ENCODE assay signal across 8 mouse cellular contexts in the genomic region with DNA sequence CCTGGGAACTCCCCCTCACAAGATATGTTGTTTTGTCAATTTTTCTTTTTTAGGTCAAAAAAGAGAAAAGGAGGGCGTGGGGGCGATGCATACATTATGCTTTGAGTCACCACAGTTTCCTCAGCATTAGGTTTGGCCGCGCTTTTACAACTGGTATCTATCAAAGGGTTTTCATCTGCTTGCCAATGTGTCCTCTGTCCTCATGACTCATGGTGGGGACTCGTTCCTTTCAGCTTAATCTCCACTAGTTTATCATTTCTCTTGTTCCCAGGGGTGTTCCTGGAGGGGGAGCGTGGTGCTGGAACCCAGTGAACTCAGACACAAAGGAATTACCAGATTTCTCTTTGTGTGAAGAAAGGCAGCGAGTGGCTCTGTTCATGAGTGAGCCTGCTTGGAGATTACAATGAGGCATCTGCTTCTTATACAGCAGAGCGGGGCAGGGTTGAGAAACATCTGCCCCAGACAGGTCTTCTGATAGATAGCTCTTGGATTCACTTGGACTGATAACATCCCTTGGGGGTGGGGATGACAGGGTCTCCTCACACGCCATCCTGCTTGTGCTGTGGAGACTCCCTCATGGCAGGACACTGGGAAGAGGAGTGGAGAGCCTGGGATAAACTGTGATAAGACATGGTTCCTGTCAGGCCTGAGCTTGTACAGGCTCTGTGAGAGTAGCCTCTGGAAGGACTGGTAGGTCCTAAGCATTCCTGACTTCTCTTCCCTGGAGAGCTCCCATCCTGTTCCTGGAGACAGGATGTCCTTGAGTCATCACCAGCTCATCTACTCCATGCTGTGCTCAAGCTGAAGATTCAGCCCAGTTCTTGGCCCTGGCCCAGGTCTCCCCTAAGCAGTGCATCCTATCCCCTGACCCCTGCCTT.
DNase-seq lines count a peak whose midpoint lies in the region; ATAC-seq lines count a peak whose summit lies in the region.

No protein-coding gene starts in this region.

- no peak overlapping the region for H3K9ac ChIP-seq in heart, embryonic 13.5 days
- H3K9ac ChIP-seq in forebrain, embryonic 14.5 days (ENCODE audit: low read length): no peak overlapping the region

- peak overlapping the region; percentile 65 for H3K27ac ChIP-seq in brown adipose tissue, adult 24 weeks (replicated peaks; ENCODE audit: low read depth, low read length)
- H3K27ac ChIP-seq in heart, embryonic 13.5 days (replicated peaks): peak overlapping the region; percentile 67
- no peak overlapping the region for H3K27ac ChIP-seq in forebrain, embryonic 14.5 days (ENCODE audit: low read depth, low read length)

- 28% methylated on average over 9 of the region's 9 CpGs for WGBS in heart, embryonic 13.5 days
- WGBS in forebrain, embryonic 14.5 days: 76% methylated on average over 9 of the region's 9 CpGs

- no peak; the same call in 1 of the 2 replicates for ATAC-seq in heart, embryonic 13.5 days (ENCODE audit: extremely low read depth, insufficient number of reproducible peaks, low FRiP score, low TSS enrichment)
- no peak for ATAC-seq in forebrain, embryonic 14.5 days

- H3K4me2 ChIP-seq in heart, embryonic 13.5 days: no peak overlapping the region
- H3K4me2 ChIP-seq in forebrain, embryonic 14.5 days (ENCODE audit: low read length): no peak overlapping the region

- no peak overlapping the region for H3K4me3 ChIP-seq in brown adipose tissue, adult 24 weeks (ENCODE audit: insufficient read depth, low read depth, low read length)
- H3K4me3 ChIP-seq in heart, embryonic 13.5 days: no peak overlapping the region
- H3K4me3 ChIP-seq in forebrain, embryonic 14.5 days (ENCODE audit: low read depth, low read length): no peak overlapping the region

- H3K36me3 ChIP-seq in heart, embryonic 13.5 days: no peaks in the 10 kb centered on the region
- no peaks in the 10 kb centered on the region for H3K36me3 ChIP-seq in forebrain, embryonic 14.5 days (ENCODE audit: control insufficient read depth, insufficient read depth, low read length)

- H3K27me3 ChIP-seq in heart, embryonic 13.5 days (replicated peaks): no peaks in the 10 kb centered on the region
- no peaks in the 10 kb centered on the region for H3K27me3 ChIP-seq in forebrain, embryonic 14.5 days (replicated peaks; ENCODE audit: control insufficient read depth, insufficient read depth, low read length)

- DNase-seq in layer of hippocampus, adult 9-11 months: peak; percentile 21
- DNase-seq in layer of hippocampus, adult 9-10 months (ENCODE audit: low spot score): no peak
- peak; percentile 38 for DNase-seq in mesoderm, embryonic 11.5 days (ENCODE audit: low read depth, low spot score)
- no peak for DNase-seq in c-Kit-positive CD71-positive TER-119-positive erythroid progenitor cells, embryonic 14.5 days (ENCODE audit: low spot score)
- no peak for DNase-seq in forebrain, embryonic 14.5 days (ENCODE audit: low spot score)
- no peak for DNase-seq in retina, postnatal 1 day

- peaks cover 7% of the 10 kb centered on the region; the same call in 1 of the 2 replicates for H3K4me1 ChIP-seq in brown adipose tissue, adult 24 weeks (ENCODE audit: control insufficient read depth, insufficient read depth, insufficient read length, low read length)
- H3K4me1 ChIP-seq in heart, embryonic 13.5 days: peaks cover 39% of the 10 kb centered on the region
- H3K4me1 ChIP-seq in forebrain, embryonic 14.5 days (ENCODE audit: control insufficient read depth, insufficient read depth, low read length): no peaks in the 10 kb centered on the region

- H3K9me3 ChIP-seq in heart, embryonic 13.5 days: no peaks in the 10 kb centered on the region
- H3K9me3 ChIP-seq in forebrain, embryonic 14.5 days (replicated peaks; ENCODE audit: control insufficient read depth, low read length): 0 out of 2 replicates have a peak, but pooled peaks cover 3% of the 10 kb centered on the region

Comparison
In these comparisons a context has a peak if more than half of its experiments do, and no peak if none do; other contexts are left out.
1. DNase-seq: peak in layer of hippocampus, adult 9-11 months (single experiment) and mesoderm, embryonic 11.5 days (single experiment); none in layer of hippocampus, adult 9-10 months (single experiment), c-Kit-positive CD71-positive TER-119-positive erythroid progenitor cells, embryonic 14.5 days (single experiment), forebrain, embryonic 14.5 days (single experiment) and retina, postnatal 1 day (single experiment).